Mouse (Mus musculus) megakaryocyte, embryonic 14.5 days (primary cell): ENCODE results near the gene Hoxb4. TPM values are rescaled to one million over a fixed set of nuclear protein-coding genes. Genes with fewer than 3 reads are reported as not detected.

Source experiments
- H3K27me3 ChIP-seq: replicated peaks from 2 replicates; pipeline ENCODE3; 2012; ENCODE audit warnings: inconsistent platforms
- H3K36me3 ChIP-seq: replicated peaks from 2 replicates; pipeline ENCODE3; 2012; ENCODE audit warnings: low read length, inconsistent platforms, mixed read lengths
- H3K4me1 ChIP-seq: 2 replicates; pipeline ENCODE4 v1.6.1; 2012; ENCODE audit warnings: inconsistent platforms
- H3K4me3 ChIP-seq: replicated peaks from 2 replicates; pipeline ENCODE3; 2012; ENCODE audit warnings: moderate library complexity, mild to moderate bottlenecking, inconsistent platforms
- H3K9me3 ChIP-seq: 2 replicates; pipeline ENCODE4 v1.6.1; 2012; ENCODE audit warnings: inconsistent platforms
- FLI1 ChIP-seq: IDR thresholded peaks from 2 replicates; pipeline ENCODE4 v1.6.1; 2012; ENCODE audit warnings: low read length, inconsistent platforms, mixed read lengths
- GATA1 ChIP-seq: IDR thresholded peaks from 3 replicates; pipeline ENCODE4 v1.6.1; 2012; ENCODE audit warnings: mixed read lengths, low read length, inconsistent platforms, borderline replicate concordance
- polyA plus RNA-seq: library from polyadenylated mRNA; stranded (reverse); fragments of >175 nt; gene quantifications from 2 replicates; pipeline ENCODE4 v1.2.3, GENCODE M21; 2012; ENCODE audit warnings: low replicate concordance; ENCODE audit not compliant: insufficient read depth

Gene Hoxb4
- polyA plus RNA-seq, 1 experiment, result 4.5 TPM

GRCm38 (mm10) chr11:96291681-96292564 is 26.1 kb upstream of the Hoxb4 start, which contains the start of gene Hoxb6:
Hoxb6 (plus strand) TSS chr11:96292476.
- no peaks in the 10 kb centered on the region for H3K36me3 ChIP-seq
- peaks cover 99% of the 10 kb centered on the region for H3K27me3 ChIP-seq
- H3K9me3 ChIP-seq, result no peaks in the 10 kb centered on the region
- TF ChIP-seq FLI1 (no peak), GATA1 (no peak)
- H3K4me1 ChIP-seq, result peaks cover 23% of the 10 kb centered on the region
- H3K4me3 ChIP-seq, result no peak within 1 kb of the TSS

GRCm38 (mm10) chr11:96292565-96293301 is 25.3 kb upstream of the Hoxb4 start:
- H3K36me3 ChIP-seq, result no peaks in the 10 kb centered on the region
- no peak overlapping the region for H3K4me3 ChIP-seq
- TF ChIP-seq GATA1 (no peak), FLI1 (no peak)
- H3K9me3 ChIP-seq, result no peaks in the 10 kb centered on the region
- H3K27me3 ChIP-seq, result peaks cover 99% of the 10 kb centered on the region
- H3K4me1 ChIP-seq, result peaks cover 21% of the 10 kb centered on the region

GRCm38 (mm10) chr11:96293302-96293921 is 24.7 kb upstream of the Hoxb4 start:
- Histone ChIP-seq H3K9me3 (no peaks in the 10 kb centered on the region), H3K27me3 (peaks cover 99% of the 10 kb centered on the region), H3K4me1 (peaks cover 21% of the 10 kb centered on the region), H3K4me3 (no peak overlapping the region), H3K36me3 (no peaks in the 10 kb centered on the region)
- TF ChIP-seq FLI1, result no peak
- no peak for TF ChIP-seq GATA1

- peaks cover 28% of the 10 kb centered on the region for H3K4me1 ChIP-seq
- no peaks in the 10 kb centered on the region for H3K9me3 ChIP-seq
- peaks cover 99% of the 10 kb centered on the region for H3K27me3 ChIP-seq
- H3K4me3 ChIP-seq, result peak overlapping the region; percentile 62
- no peak for TF ChIP-seq FLI1
- no peak for TF ChIP-seq GATA1
- H3K36me3 ChIP-seq, result no peaks in the 10 kb centered on the region
These were observed 23.6 kb upstream of the Hoxb4 start for GRCm38 (mm10) chr11:96294245-96295091.

GRCm38 (mm10) chr11:96295092-96295835 is 22.8 kb upstream of the Hoxb4 start:
- TF ChIP-seq FLI1, result no peak
- H3K9me3 ChIP-seq, result no peaks in the 10 kb centered on the region
- H3K4me1 ChIP-seq, result peaks cover 30% of the 10 kb centered on the region
- H3K36me3 ChIP-seq, result no peaks in the 10 kb centered on the region
- H3K27me3 ChIP-seq, result peaks cover 99% of the 10 kb centered on the region
- no peak overlapping the region for H3K4me3 ChIP-seq

- H3K9me3 ChIP-seq, result no peaks in the 10 kb centered on the region
- H3K4me3 ChIP-seq, result no peak overlapping the region
- peaks cover 98% of the 10 kb centered on the region for H3K27me3 ChIP-seq
- no peaks in the 10 kb centered on the region for H3K36me3 ChIP-seq
- H3K4me1 ChIP-seq, result peaks cover 37% of the 10 kb centered on the region
- TF ChIP-seq GATA1 (no peak), FLI1 (no peak)
These were observed 21.1 kb upstream of the Hoxb4 start for GRCm38 (mm10) chr11:96296997-96297396.

- Histone ChIP-seq H3K4me3 (no peak overlapping the region), H3K36me3 (no peaks in the 10 kb centered on the region), H3K9me3 (peaks cover 2% of the 10 kb centered on the region; the same call in 1 of the 2 replicates), H3K27me3 (peaks cover 98% of the 10 kb centered on the region), H3K4me1 (peaks cover 37% of the 10 kb centered on the region)
- TF ChIP-seq FLI1 (no peak), GATA1 (no peak)
These were observed 20.6 kb upstream of the Hoxb4 start for GRCm38 (mm10) chr11:96297428-96297827.

GRCm38 (mm10) chr11:96297968-96298635 is 20.0 kb upstream of the Hoxb4 start:
- Histone ChIP-seq H3K4me1 (peaks cover 36% of the 10 kb centered on the region), H3K9me3 (peaks cover 4% of the 10 kb centered on the region; the same call in 1 of the 2 replicates), H3K4me3 (no peak overlapping the region), H3K36me3 (no peaks in the 10 kb centered on the region), H3K27me3 (peaks cover 98% of the 10 kb centered on the region)
- TF ChIP-seq FLI1 (no peak), GATA1 (no peak)
